Mouse (Mus musculus) kidney, embryonic 15.5 days (tissue): Measurements from ENCODE around the gene Ncl. TPM values are rescaled to one million over a fixed set of nuclear protein-coding genes. Genes with fewer than 3 reads are reported as not detected.

Experiments used
- ATAC-seq: fragments of 200-750 bp; cut with Nextera tagmentation; replicated peaks from 2 replicates; pipeline ENCODE4 v1.8.0; 2017; ENCODE audit warnings: moderate TSS enrichment; ENCODE audit not compliant: low FRiP score
- H3K27ac ChIP-seq: fragments of 300-500 bp; sonication (generic); 2 replicates; pipeline ENCODE4 v1.5.1; 2015; ENCODE audit warnings: mild to moderate bottlenecking, inconsistent platforms
- H3K27me3 ChIP-seq: fragments of 300-500 bp; sonication (generic); 2 replicates; pipeline ENCODE4 v1.6.1; 2015; ENCODE audit warnings: inconsistent platforms
- H3K36me3 ChIP-seq: fragments of 300-500 bp; sonication (generic); 2 replicates; pipeline ENCODE4 v1.6.1; 2015; ENCODE audit warnings: inconsistent platforms
- H3K4me1 ChIP-seq: fragments of 300-500 bp; sonication (generic); 2 replicates; pipeline ENCODE4 v1.6.1; 2015; ENCODE audit warnings: inconsistent platforms
- H3K4me2 ChIP-seq: fragments of 300-500 bp; sonication (generic); 2 replicates; pipeline ENCODE4 v1.6.1; 2015; ENCODE audit warnings: moderate library complexity, mild to moderate bottlenecking, inconsistent platforms
- H3K4me3 ChIP-seq: fragments of 300-500 bp; sonication (generic); replicated peaks from 2 replicates; pipeline ENCODE4 v1.5.1; 2015; ENCODE audit warnings: mild to moderate bottlenecking, inconsistent platforms
- H3K9ac ChIP-seq: fragments of 300-500 bp; sonication (generic); 2 replicates; pipeline ENCODE4 v1.6.1; 2015; ENCODE audit warnings: mild to moderate bottlenecking, inconsistent platforms
- H3K9me3 ChIP-seq: fragments of 300-500 bp; sonication (generic); replicated peaks from 2 replicates; pipeline ENCODE4 v1.6.1; 2016; ENCODE audit warnings: inconsistent platforms
- WGBS: fragments of 180-500 bp; shearing (Covaris S2); methylation state at CpG from one replicate; pipeline ENCODE4 v1.1.7; 2015; ENCODE audit warnings: mixed read lengths; 5-methylcytosine and 5-hydroxymethylcytosine counted together
- polyA plus RNA-seq: library from polyadenylated mRNA; unstranded; fragments of >200 nt; fragmentation: Nextera tagmentation; extraction: Ambion mirVana; gene quantifications from 2 replicates; pipeline ENCODE4 v1.2.1, GENCODE M21; 2015

Ncl gene
- polyA plus RNA-seq, 1 experiment from 2014 or later, result 531 TPM

DNA sequence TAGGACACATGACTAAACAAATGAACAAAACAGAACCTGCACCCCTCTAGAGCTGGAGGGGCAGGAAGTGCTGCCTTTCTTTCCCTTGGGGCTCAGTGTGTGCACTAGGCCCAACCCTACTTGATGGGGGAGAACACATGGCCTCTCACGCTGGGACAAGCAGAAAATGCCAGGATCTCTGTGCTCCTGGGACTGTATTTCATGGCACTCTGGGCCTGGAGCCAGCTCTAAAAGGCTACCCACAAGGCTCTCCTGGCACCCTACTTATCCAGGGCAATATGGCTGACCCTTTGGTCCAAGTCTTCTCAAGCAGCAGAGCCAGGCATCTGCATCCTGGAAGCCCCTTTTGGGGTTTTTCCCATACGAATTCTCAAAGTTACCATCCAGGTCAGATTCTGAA, 32.2 kb upstream of the Ncl start:
- H3K9me3 ChIP-seq, result no peaks in the 10 kb centered on the region
- H3K4me2 ChIP-seq, result no peak overlapping the region
- 54% methylated on average over 2 of the region's 2 CpGs for WGBS
- no peaks in the 10 kb centered on the region for H3K36me3 ChIP-seq
- H3K4me1 ChIP-seq, result 0 out of 2 replicates have a peak, but pooled peaks cover 3% of the 10 kb centered on the region
- no peaks in the 10 kb centered on the region for H3K27me3 ChIP-seq
- no peak overlapping the region for H3K4me3 ChIP-seq
- ATAC-seq, result no peak
- no peak overlapping the region for H3K27ac ChIP-seq
- H3K9ac ChIP-seq, result no peak overlapping the region

DNA sequence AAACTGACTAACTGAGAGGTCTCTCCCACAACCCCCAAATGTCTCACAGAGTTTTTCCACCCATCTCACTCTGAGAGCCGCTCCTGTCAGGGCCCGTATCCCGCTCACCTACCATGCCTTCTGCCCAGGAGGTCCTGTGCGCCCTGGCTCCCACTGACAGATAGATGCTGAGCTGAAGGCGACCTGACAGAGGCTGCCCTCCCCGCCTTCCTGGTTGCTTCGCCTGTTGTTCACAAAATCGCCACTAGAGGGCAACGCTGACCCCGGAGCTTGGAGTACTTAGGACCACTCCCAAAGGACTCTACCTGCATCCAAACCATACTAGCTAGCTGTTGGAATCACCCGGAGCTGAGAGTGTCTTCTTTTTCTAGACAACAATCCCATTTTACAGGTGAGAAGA, 30.0 kb upstream of the Ncl start:
- 1% methylated on average over 11 of the region's 11 CpGs for WGBS
- Histone ChIP-seq H3K4me3 (no peak overlapping the region), H3K27ac (no peak overlapping the region), H3K27me3 (no peaks in the 10 kb centered on the region), H3K9ac (no peak overlapping the region), H3K4me2 (no peak overlapping the region), H3K9me3 (no peaks in the 10 kb centered on the region), H3K36me3 (no peaks in the 10 kb centered on the region), H3K4me1 (0 out of 2 replicates have a peak, but pooled peaks cover 3% of the 10 kb centered on the region)
- 0 out of 2 replicates have a peak, but pooled peaks have one; percentile 31 for ATAC-seq

DNA sequence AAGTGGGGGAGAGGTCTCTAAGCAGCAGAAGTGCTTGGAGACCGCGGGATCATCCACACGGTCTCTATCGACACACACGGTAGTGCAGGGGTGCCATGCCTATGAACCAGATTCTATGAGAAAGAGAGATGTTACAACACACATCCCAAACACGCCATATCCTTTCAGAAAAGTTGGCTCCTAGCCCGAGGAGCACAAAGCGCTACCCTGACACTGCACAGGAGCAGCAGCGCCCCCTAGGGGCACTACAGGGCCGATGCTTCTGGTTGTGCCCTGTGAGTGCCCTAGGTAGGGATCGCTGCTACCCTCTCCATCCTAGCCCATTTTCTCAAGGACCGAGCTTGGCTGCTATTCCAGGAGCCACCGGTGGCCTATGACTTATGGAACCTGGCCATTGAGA, 21.8 kb upstream of the Ncl start:
- Histone ChIP-seq H3K4me2 (peak overlapping the region; percentile 33; the same call in 1 of the 2 replicates), H3K9me3 (no peaks in the 10 kb centered on the region), H3K4me3 (no peak overlapping the region), H3K36me3 (no peaks in the 10 kb centered on the region), H3K9ac (no peak overlapping the region), H3K27me3 (no peaks in the 10 kb centered on the region), H3K4me1 (peaks cover 19% of the 10 kb centered on the region), H3K27ac (no peak overlapping the region)
- 36% methylated on average over 13 of the region's 13 CpGs for WGBS
- ATAC-seq, result peak; percentile 34; the same call in 1 of the 2 replicates

DNA sequence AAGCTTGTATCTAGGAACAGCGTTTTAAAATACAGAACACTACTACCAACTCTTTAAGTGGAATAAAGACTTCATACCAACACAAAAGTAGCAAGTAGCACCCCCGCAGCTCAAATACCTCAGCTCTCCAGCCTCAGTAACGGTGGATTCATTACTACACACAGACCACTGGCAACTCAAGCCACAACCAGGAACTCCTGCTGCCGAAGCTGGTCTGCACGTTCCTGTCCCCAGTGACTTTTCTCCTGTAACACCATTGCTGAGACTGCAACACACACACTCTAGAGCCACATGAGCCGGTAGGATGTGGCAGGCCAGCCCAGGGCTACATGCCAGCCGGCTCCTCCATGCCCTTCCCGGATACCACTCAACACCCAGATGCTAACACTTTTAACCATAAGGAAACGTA, 20.0 kb upstream of the Ncl start:
- no peak overlapping the region for H3K4me3 ChIP-seq
- no peak for ATAC-seq
- H3K4me2 ChIP-seq, result no peak overlapping the region
- peaks cover 19% of the 10 kb centered on the region for H3K4me1 ChIP-seq
- H3K9me3 ChIP-seq, result no peaks in the 10 kb centered on the region
- H3K27ac ChIP-seq, result no peak overlapping the region
- no peaks in the 10 kb centered on the region for H3K36me3 ChIP-seq
- no peak overlapping the region for H3K9ac ChIP-seq
- H3K27me3 ChIP-seq, result no peaks in the 10 kb centered on the region
- WGBS, result 56% methylated on average over 9 of the region's 9 CpGs

DNA sequence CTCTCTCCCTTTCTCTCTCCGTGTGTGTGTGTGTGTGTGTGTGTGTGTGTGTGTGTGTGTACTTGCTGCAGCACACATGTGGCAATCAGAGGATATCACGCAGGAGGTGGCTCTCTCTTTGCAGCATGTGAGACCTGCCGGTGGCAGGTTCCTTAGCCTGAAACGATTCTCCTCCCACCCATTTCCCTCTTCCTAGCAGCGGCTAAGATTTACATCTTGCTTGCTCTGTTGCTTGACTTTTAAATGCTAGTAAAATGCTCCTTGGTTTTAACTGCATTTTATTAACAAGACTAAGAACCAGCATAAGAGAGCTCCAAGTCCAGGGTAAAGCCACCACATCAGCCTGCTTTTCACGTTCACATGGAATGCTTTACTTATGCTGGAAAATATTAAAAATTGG, 19.5 kb upstream of the Ncl start:
- H3K27me3 ChIP-seq, result no peaks in the 10 kb centered on the region
- no peaks in the 10 kb centered on the region for H3K9me3 ChIP-seq
- no peak overlapping the region for H3K4me2 ChIP-seq
- no peak overlapping the region for H3K27ac ChIP-seq
- H3K4me1 ChIP-seq, result peaks cover 19% of the 10 kb centered on the region
- no peak overlapping the region for H3K4me3 ChIP-seq
- ATAC-seq, result no peak
- WGBS, result 16% methylated on average over 6 of the region's 6 CpGs
- H3K9ac ChIP-seq, result no peak overlapping the region
- H3K36me3 ChIP-seq, result no peaks in the 10 kb centered on the region

DNA sequence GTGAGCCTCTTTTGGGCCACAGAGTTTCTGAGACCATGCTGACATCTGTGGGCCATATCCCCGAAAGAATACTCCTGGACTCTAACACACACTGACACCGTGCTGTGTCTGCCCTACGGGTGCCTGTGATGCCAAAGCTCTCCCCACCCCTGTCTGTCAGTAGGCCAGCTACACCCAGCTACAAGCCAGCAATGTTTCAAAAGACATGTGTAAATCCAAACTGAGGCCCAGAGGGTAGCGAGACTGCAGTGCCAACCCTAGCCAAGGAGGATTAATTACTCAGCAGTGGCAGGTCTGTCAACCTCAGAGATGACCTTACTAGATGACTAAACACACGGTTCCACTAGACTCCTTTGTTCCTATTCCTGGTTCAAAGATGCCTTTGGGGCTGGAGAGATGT, 17.2 kb upstream of the Ncl start:
- H3K27ac ChIP-seq, result no peak overlapping the region
- H3K4me2 ChIP-seq, result no peak overlapping the region
- H3K9ac ChIP-seq, result no peak overlapping the region
- no peaks in the 10 kb centered on the region for H3K27me3 ChIP-seq
- no peak overlapping the region for H3K4me3 ChIP-seq
- H3K4me1 ChIP-seq, result peaks cover 19% of the 10 kb centered on the region
- 65% methylated on average over 5 of the region's 5 CpGs for WGBS
- H3K9me3 ChIP-seq, result no peaks in the 10 kb centered on the region
- no peaks in the 10 kb centered on the region for H3K36me3 ChIP-seq
- ATAC-seq, result no peak

DNA sequence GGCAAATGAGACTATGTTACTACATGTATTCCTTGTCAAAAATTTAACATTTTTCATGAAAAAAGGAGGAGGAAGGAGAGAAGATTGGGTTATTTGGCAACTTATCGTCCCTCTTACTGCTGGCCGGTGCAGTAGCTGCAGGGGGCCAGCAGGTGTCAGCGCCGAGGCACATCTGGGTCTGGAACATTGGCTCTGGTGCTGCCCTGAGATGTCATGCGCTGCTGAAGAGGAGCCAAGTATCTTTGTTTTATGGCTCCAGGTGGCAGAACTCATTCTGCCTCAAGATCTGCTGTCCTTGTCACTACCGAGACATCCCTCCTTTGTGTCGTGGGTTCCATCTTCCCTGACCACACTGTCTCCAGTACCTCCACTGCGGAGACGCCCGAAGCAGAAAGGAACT, 12.8 kb upstream of the Ncl start:
- Histone ChIP-seq H3K4me1 (no peaks in the 10 kb centered on the region), H3K36me3 (no peaks in the 10 kb centered on the region), H3K4me3 (no peak overlapping the region), H3K4me2 (no peak overlapping the region), H3K27me3 (no peaks in the 10 kb centered on the region), H3K9ac (no peak overlapping the region), H3K9me3 (no peaks in the 10 kb centered on the region), H3K27ac (no peak overlapping the region)
- ATAC-seq, result 0 out of 2 replicates have a peak, but pooled peaks have one; percentile 25
- 38% methylated on average over 10 of the region's 10 CpGs for WGBS

DNA sequence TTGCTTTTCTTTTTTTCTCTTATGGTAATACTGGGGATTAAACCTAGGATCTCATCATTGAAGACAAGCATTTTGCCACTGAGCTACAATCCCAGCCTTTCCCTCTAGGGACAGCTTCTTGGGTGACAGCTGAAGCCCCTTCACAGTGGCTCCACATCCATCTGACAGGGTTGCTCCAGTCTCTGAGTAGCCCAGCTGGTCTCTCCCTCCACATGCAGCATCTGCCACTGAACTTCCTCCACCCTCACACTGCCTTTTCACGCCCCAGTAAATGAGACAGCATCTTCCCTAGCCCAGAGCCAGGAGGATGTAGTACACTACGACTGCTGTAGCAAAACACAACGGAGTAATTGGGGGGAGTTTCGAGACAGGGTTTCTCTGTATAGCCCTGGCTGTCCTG, 8.9 kb upstream of the Ncl start:
- H3K27me3 ChIP-seq, result no peaks in the 10 kb centered on the region
- no peaks in the 10 kb centered on the region for H3K4me1 ChIP-seq
- ATAC-seq, result no peak; the same call in 1 of the 2 replicates
- H3K4me3 ChIP-seq, result no peak overlapping the region
- H3K4me2 ChIP-seq, result no peak overlapping the region
- H3K27ac ChIP-seq, result no peak overlapping the region
- no peaks in the 10 kb centered on the region for H3K9me3 ChIP-seq
- H3K36me3 ChIP-seq, result no peaks in the 10 kb centered on the region
- WGBS, result 69% methylated on average over 4 of the region's 4 CpGs
- no peak overlapping the region for H3K9ac ChIP-seq

DNA sequence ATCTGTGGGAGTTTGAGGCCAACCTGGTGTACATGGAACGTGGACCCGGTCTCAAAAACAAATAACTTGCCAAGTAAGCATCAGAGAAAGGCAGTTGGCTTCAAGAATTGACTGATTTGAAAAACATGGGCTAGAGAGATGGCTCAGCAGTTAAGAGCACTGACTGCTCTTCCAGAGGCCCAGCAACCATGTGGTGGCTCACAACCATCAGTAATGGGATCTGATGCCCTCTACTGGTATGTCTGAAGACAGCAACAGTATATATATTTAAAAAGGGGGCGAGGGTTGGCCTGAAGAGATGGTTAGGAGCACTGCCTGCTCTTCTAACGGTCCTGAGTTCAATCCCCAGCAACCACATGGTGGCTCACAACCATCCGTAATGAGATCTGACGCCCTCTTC, 4.5 kb upstream of the Ncl start:
- Histone ChIP-seq H3K36me3 (no peaks in the 10 kb centered on the region), H3K9me3 (no peaks in the 10 kb centered on the region), H3K9ac (no peak overlapping the region)

DNA sequence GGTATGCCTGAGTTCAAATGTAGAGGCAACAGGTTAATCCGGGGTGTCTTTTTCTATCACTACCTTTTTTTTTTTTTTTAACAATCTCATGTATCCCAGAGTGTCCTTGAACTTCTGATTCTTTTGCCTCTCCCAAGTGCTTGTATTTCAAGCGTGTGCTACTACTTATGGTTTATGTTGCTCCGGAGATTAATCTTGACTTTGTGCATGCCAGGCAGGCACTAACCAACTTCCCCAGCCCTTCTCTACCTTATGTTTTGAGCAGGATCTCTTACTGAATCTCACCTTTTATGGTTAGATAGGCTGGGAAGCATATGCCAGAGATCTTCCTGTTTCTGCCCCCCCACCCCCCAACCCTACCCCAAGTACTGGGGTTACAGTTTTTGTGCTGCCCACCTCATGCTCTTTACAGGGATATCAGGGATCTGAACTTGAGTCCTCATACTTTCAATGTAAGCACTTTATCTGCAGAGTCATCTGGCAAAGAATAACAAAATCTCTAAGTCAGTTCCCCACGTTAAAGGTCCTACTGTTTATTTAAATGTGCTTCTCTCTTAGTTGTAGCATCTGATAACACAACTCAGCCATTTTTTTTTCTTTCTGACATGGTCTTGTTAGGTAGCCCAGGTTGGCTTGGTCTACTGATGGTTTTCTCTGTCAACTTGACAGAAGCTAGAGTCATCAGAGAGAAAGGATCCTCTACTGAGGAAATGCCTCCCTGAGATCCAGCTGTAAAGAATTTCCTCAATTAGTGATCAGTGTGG, 2.8 kb upstream of the Ncl start:
- 79% methylated on average over 4 of the region's 4 CpGs for WGBS

More for the DNA sequence above, 4.5 kb upstream of the Ncl start:
- ATAC-seq, result no peak
- H3K4me3 ChIP-seq, result no peak overlapping the region
- H3K27me3 ChIP-seq, result no peaks in the 10 kb centered on the region
- no peak overlapping the region for H3K4me2 ChIP-seq
- 15% methylated on average over 6 of the region's 6 CpGs for WGBS
- peaks cover 16% of the 10 kb centered on the region for H3K4me1 ChIP-seq
- no peak overlapping the region for H3K27ac ChIP-seq

DNA sequence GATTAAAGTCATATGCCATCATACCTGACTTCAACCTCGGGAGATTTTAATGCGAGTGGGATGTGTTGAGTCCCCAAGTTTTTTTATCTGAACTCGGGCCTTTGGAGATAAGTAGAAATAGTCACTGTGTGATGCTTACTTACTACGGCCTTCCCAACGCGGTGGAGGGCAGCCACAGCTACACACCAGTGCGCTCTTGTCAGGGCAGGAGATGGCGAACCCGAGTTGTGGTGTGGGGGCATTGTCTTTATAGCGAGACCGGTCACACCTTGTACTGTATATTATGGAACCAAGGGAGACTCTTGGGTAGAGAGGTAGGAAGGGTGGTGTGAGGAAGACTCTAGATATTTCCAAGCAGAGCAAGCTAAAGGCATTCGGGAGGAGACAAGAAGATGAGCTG, 1.2 kb upstream of the Ncl start:
- H3K4me3 ChIP-seq, result peak overlapping the region; percentile 87
- H3K9me3 ChIP-seq, result no peaks in the 10 kb centered on the region
- H3K36me3 ChIP-seq, result peaks cover 22% of the 10 kb centered on the region
- H3K27ac ChIP-seq, result peak overlapping the region; percentile 84
- H3K4me2 ChIP-seq, result peak overlapping the region; percentile 76
- H3K9ac ChIP-seq, result peak overlapping the region; percentile 98
- 16% methylated on average over 12 of the region's 12 CpGs for WGBS
- H3K27me3 ChIP-seq, result no peaks in the 10 kb centered on the region
- H3K4me1 ChIP-seq, result peaks cover 33% of the 10 kb centered on the region
- no peak for ATAC-seq

More for the DNA sequence above, 2.8 kb upstream of the Ncl start:
- Histone ChIP-seq H3K4me2 (no peak overlapping the region), H3K27ac (no peak overlapping the region), H3K9me3 (no peaks in the 10 kb centered on the region), H3K27me3 (no peaks in the 10 kb centered on the region), H3K4me3 (no peak overlapping the region), H3K4me1 (peaks cover 26% of the 10 kb centered on the region), H3K9ac (no peak overlapping the region), H3K36me3 (peaks cover 6% of the 10 kb centered on the region)
- no peak for ATAC-seq

DNA sequence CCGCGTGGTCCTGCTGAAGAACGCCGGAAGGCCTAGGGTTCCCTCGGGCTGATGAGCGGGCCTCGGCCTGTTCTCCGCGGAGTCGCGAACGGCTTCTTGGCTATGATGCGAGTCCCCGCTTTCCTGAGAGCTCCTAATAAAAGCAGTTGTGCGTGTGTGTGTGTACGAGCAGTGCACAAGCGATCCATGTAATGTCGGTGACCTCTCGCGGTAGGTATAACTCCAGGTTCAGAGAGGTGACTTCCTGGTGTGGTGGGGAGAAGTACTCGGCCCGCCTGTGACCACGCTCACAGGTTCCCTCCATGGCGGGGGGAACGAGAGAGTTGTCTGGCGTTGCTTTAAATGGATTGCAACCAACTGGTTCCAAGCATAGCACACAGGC, 589 bp upstream of the Ncl start:
- Histone ChIP-seq H3K9ac (peak overlapping the region; percentile 98), H3K4me1 (peaks cover 36% of the 10 kb centered on the region), H3K27me3 (no peaks in the 10 kb centered on the region), H3K4me2 (peak overlapping the region; percentile 76), H3K9me3 (no peaks in the 10 kb centered on the region), H3K27ac (peak overlapping the region; percentile 84), H3K4me3 (peak overlapping the region; percentile 87), H3K36me3 (peaks cover 28% of the 10 kb centered on the region)
- under 1% methylated on average over 26 of the region's 26 CpGs for WGBS
- peak; percentile 14 for ATAC-seq
